Mouse (Mus musculus): ENCODE measurements around the gene Gys1. TPM values are rescaled to one million over a fixed set of nuclear protein-coding genes. Genes with fewer than 3 reads are reported as not detected.

Gene Gys1
- polyA plus RNA-seq, 1 experiment = 44.5 TPM

- Histone ChIP-seq H3K27me3 (replicated peaks) (no peaks in the 10 kb centered on the region), H3K36me3 (replicated peaks; ENCODE audit: low read length) (peaks cover 61% of the 10 kb centered on the region), H3K4me1 (peaks cover 58% of the 10 kb centered on the region), H3K4me3 (replicated peaks) (peak overlapping the region; percentile 99), H3K9me3 (no peaks in the 10 kb centered on the region)
- no peak for TF ChIP-seq FLI1 (IDR thresholded peaks at IDR 0.05; ENCODE audit: low read length)
- no peak for TF ChIP-seq GATA1 (IDR thresholded peaks at IDR 0.05; ENCODE audit: borderline replicate concordance, low read length)
Observed at GRCm38 (mm10) chr7:45436444-45436843, 1.8 kb downstream of the Gys1 start.

GRCm38 (mm10) chr7:45437046-45437445 is 2.4 kb downstream of the Gys1 start:
- peaks cover 52% of the 10 kb centered on the region for H3K4me1 ChIP-seq
- no peak for TF ChIP-seq GATA1 (IDR thresholded peaks at IDR 0.05; ENCODE audit: borderline replicate concordance, low read length)
- no peak for TF ChIP-seq FLI1 (IDR thresholded peaks at IDR 0.05; ENCODE audit: low read length)
- H3K36me3 ChIP-seq (replicated peaks; ENCODE audit: low read length) = peaks cover 61% of the 10 kb centered on the region

GRCm38 (mm10) chr7:45437521-45438276 is 3.1 kb downstream of the Gys1 start, which contains the start of gene Ruvbl2:
Gene Ruvbl2 (minus strand): TSS chr7:45438096.
- Histone ChIP-seq H3K27me3 (replicated peaks) (no peaks in the 10 kb centered on the region), H3K9me3 (no peaks in the 10 kb centered on the region), H3K4me3 (replicated peaks) (no peak within 1 kb of the TSS), H3K36me3 (replicated peaks; ENCODE audit: low read length) (peaks cover 59% of the 10 kb centered on the region), H3K4me1 (peaks cover 45% of the 10 kb centered on the region)
- TF ChIP-seq GATA1 (IDR thresholded peaks at IDR 0.05; ENCODE audit: borderline replicate concordance, low read length) = no peak
- no peak for TF ChIP-seq FLI1 (IDR thresholded peaks at IDR 0.05; ENCODE audit: low read length)

More at GRCm38 (mm10) chr7:45437046-45437445, 2.4 kb downstream of the Gys1 start:
- Histone ChIP-seq H3K27me3 (replicated peaks) (no peaks in the 10 kb centered on the region), H3K4me3 (replicated peaks) (no peak overlapping the region), H3K9me3 (no peaks in the 10 kb centered on the region)

- Histone ChIP-seq H3K4me3 (replicated peaks) (no peak overlapping the region), H3K4me1 (peaks cover 4% of the 10 kb centered on the region), H3K36me3 (replicated peaks; ENCODE audit: low read length) (peaks cover 81% of the 10 kb centered on the region), H3K27me3 (replicated peaks) (no peaks in the 10 kb centered on the region), H3K9me3 (no peaks in the 10 kb centered on the region)
- TF ChIP-seq GATA1 (IDR thresholded peaks at IDR 0.05; ENCODE audit: borderline replicate concordance, low read length) = no peak
- no peak for TF ChIP-seq FLI1 (IDR thresholded peaks at IDR 0.05; ENCODE audit: low read length)
Observed at GRCm38 (mm10) chr7:45443526-45444420, 9.1 kb downstream of the Gys1 start.

GRCm38 (mm10) chr7:45446589-45446988 is 11.9 kb downstream of the Gys1 start:
- TF ChIP-seq GATA1 (IDR thresholded peaks at IDR 0.05; ENCODE audit: borderline replicate concordance, low read length) = no peak
- no peak for TF ChIP-seq FLI1 (IDR thresholded peaks at IDR 0.05; ENCODE audit: low read length)
- Histone ChIP-seq H3K4me3 (replicated peaks) (no peak overlapping the region), H3K27me3 (replicated peaks) (no peaks in the 10 kb centered on the region), H3K9me3 (no peaks in the 10 kb centered on the region), H3K4me1 (peaks cover 11% of the 10 kb centered on the region), H3K36me3 (replicated peaks; ENCODE audit: low read length) (peaks cover 75% of the 10 kb centered on the region)

GRCm38 (mm10) chr7:45447325-45447990 is 12.8 kb downstream of the Gys1 start:
- H3K4me1 ChIP-seq = peaks cover 15% of the 10 kb centered on the region
- H3K4me3 ChIP-seq (replicated peaks) = no peak overlapping the region
- TF ChIP-seq GATA1 (IDR thresholded peaks at IDR 0.05; ENCODE audit: borderline replicate concordance, low read length) = no peak
- no peak for TF ChIP-seq FLI1 (IDR thresholded peaks at IDR 0.05; ENCODE audit: low read length)
- H3K36me3 ChIP-seq (replicated peaks; ENCODE audit: low read length) = peaks cover 77% of the 10 kb centered on the region
- no peaks in the 10 kb centered on the region for H3K9me3 ChIP-seq
- no peaks in the 10 kb centered on the region for H3K27me3 ChIP-seq (replicated peaks)

- Histone ChIP-seq H3K4me1 (peaks cover 19% of the 10 kb centered on the region), H3K36me3 (replicated peaks; ENCODE audit: low read length) (peaks cover 75% of the 10 kb centered on the region), H3K9me3 (no peaks in the 10 kb centered on the region), H3K27me3 (replicated peaks) (no peaks in the 10 kb centered on the region), H3K4me3 (replicated peaks) (no peak overlapping the region)
- TF ChIP-seq FLI1 (IDR thresholded peaks at IDR 0.05; ENCODE audit: low read length) = no peak
- no peak for TF ChIP-seq GATA1 (IDR thresholded peaks at IDR 0.05; ENCODE audit: borderline replicate concordance, low read length)
Observed at GRCm38 (mm10) chr7:45449974-45450373, 15.3 kb downstream of the Gys1 start.

- peaks cover 78% of the 10 kb centered on the region for H3K36me3 ChIP-seq (replicated peaks; ENCODE audit: low read length)
- TF ChIP-seq GATA1 (IDR thresholded peaks at IDR 0.05; ENCODE audit: borderline replicate concordance, low read length) (no peak), FLI1 (IDR thresholded peaks at IDR 0.05; ENCODE audit: low read length) (no peak)
- peak overlapping the region; percentile 70 for H3K4me3 ChIP-seq (replicated peaks)
- H3K27me3 ChIP-seq (replicated peaks) = no peaks in the 10 kb centered on the region
- no peaks in the 10 kb centered on the region for H3K9me3 ChIP-seq
- H3K4me1 ChIP-seq = peaks cover 26% of the 10 kb centered on the region
Observed at GRCm38 (mm10) chr7:45451344-45451982, 16.8 kb downstream of the Gys1 start.

- peaks cover 34% of the 10 kb centered on the region for H3K4me1 ChIP-seq
- H3K36me3 ChIP-seq (replicated peaks; ENCODE audit: low read length) = peaks cover 77% of the 10 kb centered on the region
- no peaks in the 10 kb centered on the region for H3K27me3 ChIP-seq (replicated peaks)
- H3K9me3 ChIP-seq = no peaks in the 10 kb centered on the region
- TF ChIP-seq FLI1 (IDR thresholded peaks at IDR 0.05; ENCODE audit: low read length) = no peak
- TF ChIP-seq GATA1 (IDR thresholded peaks at IDR 0.05; ENCODE audit: borderline replicate concordance, low read length) = no peak
- peak overlapping the region; percentile 59 for H3K4me3 ChIP-seq (replicated peaks)
Observed at GRCm38 (mm10) chr7:45454971-45455370, 20.3 kb downstream of the Gys1 start.

Data from megakaryocyte, embryonic 14.5 days (primary cell).